Mouse (Mus musculus) lung, postnatal 0 days (tissue): ENCODE results near the gene Skint3. TPM values are rescaled to one million over a fixed set of nuclear protein-coding genes. Genes with fewer than 3 reads are reported as not detected.

Source experiments
- ATAC-seq: fragments of 200-750 bp; cut with Nextera tagmentation; 2 replicates; pipeline ENCODE4 v1.8.0; 2017; ENCODE audit warnings: moderate library complexity
- DNase-seq: peaks from one replicate; pipeline ENCODE4 v3.0.0-alpha.2; 2016; ENCODE audit warnings: low spot score
- H3K27ac ChIP-seq: fragments of 300-500 bp; sonication (generic); 2 replicates; pipeline ENCODE4 v1.5.1; 2014; ENCODE audit warnings: antibody characterized with exemption, mild to moderate bottlenecking, low read length, mixed read lengths
- H3K27me3 ChIP-seq: fragments of 300-500 bp; sonication (generic); replicated peaks from 2 replicates; pipeline ENCODE4 v1.6.1; 2014; ENCODE audit warnings: low read length, mixed read lengths; ENCODE audit not compliant: insufficient read depth
- H3K36me3 ChIP-seq: fragments of 300-500 bp; sonication (generic); 2 replicates; pipeline ENCODE4 v1.6.1; 2014; ENCODE audit warnings: low read length, mixed read lengths; ENCODE audit not compliant: insufficient read depth
- H3K4me1 ChIP-seq: fragments of 300-500 bp; sonication (generic); 2 replicates; pipeline ENCODE4 v1.6.1; 2014; ENCODE audit warnings: antibody characterized with exemption, low read depth, low read length, mixed read lengths; ENCODE audit not compliant: insufficient read depth
- H3K4me2 ChIP-seq: fragments of 300-500 bp; sonication (generic); replicated peaks from 2 replicates; pipeline ENCODE4 v1.6.1; 2014; ENCODE audit warnings: low read depth, mild to moderate bottlenecking, low read length, moderate library complexity, mixed read lengths
- H3K4me3 ChIP-seq: fragments of 300-500 bp; sonication (generic); 2 replicates; pipeline ENCODE4 v1.5.1; 2014; ENCODE audit warnings: low read depth, low read length
- H3K9ac ChIP-seq: fragments of 300-500 bp; sonication (generic); replicated peaks from 2 replicates; pipeline ENCODE4 v1.6.1; 2014; ENCODE audit warnings: low read depth, mild to moderate bottlenecking
- H3K9me3 ChIP-seq: fragments of 300-500 bp; sonication (generic); 2 replicates; pipeline ENCODE4 v1.6.1; 2016; ENCODE audit warnings: low read length, mixed read lengths
- CTCF ChIP-seq: IDR thresholded peaks from 2 replicates; pipeline ENCODE4 v1.5.1; 2016; ENCODE audit warnings: antibody characterized with exemption, mild to moderate bottlenecking
- EP300 ChIP-seq: IDR thresholded peaks from 2 replicates; pipeline ENCODE4 v1.6.1; 2016; ENCODE audit warnings: antibody characterized with exemption, mild to moderate bottlenecking, control low read depth
- WGBS: fragments of 180-500 bp; shearing (Covaris S2); extraction: QIAGEN DNeasy Blood & Tissue Kit; methylation state at CpG from one replicate; pipeline ENCODE4 v1.1.7; 2014; 5-methylcytosine and 5-hydroxymethylcytosine counted together
- polyA plus RNA-seq: library from polyadenylated mRNA; unstranded; fragments of >200 nt; fragmentation: Nextera tagmentation; extraction: Ambion mirVana; gene quantifications from 2 replicates; pipeline ENCODE4 v1.2.1, GENCODE M21; 2015

Skint3 gene
- 0.27 and 0.31 TPM in 2 replicates for polyA plus RNA-seq

- Histone ChIP-seq H3K9me3 (no peaks in the 10 kb centered on the region), H3K4me3 (no peak within 1 kb of the TSS), H3K27me3 (no peaks in the 10 kb centered on the region), H3K4me2 (no peak within 1 kb of the TSS), H3K36me3 (no peaks in the 10 kb centered on the region), H3K4me1 (no peaks in the 10 kb centered on the region), H3K27ac (no peak within 1 kb of the TSS), H3K9ac (no peak within 1 kb of the TSS)
- 73% methylated on average over 1 of the region's 1 CpGs for WGBS
- DNase-seq (no peak), ATAC-seq (no peak)
- TF ChIP-seq EP300 (no peak), CTCF (no peak)
Measured at GRCm38 (mm10) chr4:112231945-112232344, at the start of gene Skint3. Gene Skint3, plus strand, starts transcription at chr4:112232245.

DNA sequence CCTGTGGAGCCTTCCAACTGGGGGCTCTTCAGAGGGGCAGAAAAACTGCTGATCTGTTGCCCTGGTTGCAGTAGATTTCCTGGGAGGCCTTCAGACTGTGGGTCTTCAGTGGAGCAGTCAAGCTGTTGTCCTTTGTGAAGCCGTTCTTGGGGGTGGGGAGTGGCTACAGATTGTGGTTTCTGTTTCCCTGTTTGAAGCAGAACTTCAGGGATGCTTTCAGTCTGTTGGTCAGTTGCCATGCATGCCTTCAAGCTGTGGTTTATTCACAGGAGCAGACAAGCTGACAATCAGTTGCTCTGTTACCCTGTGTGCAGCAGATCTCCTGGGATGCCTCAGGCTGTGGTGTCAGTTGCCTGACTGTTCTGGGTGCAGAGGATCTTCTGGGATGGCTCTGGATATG, 11.4 kb downstream of the Skint3 start:
- no peak overlapping the region for H3K4me3 ChIP-seq
- DNase-seq, result no peak
- H3K27ac ChIP-seq, result no peak overlapping the region
- no peak for ATAC-seq
- no peaks in the 10 kb centered on the region for H3K4me1 ChIP-seq
- no peaks in the 10 kb centered on the region for H3K27me3 ChIP-seq
- TF ChIP-seq CTCF, result no peak
- TF ChIP-seq EP300, result no peak
- H3K4me2 ChIP-seq, result no peak overlapping the region
- WGBS, result 55% methylated on average over 1 of the region's 1 CpGs
- no peak overlapping the region for H3K9ac ChIP-seq
- no peaks in the 10 kb centered on the region for H3K9me3 ChIP-seq
- H3K36me3 ChIP-seq, result no peaks in the 10 kb centered on the region

DNA sequence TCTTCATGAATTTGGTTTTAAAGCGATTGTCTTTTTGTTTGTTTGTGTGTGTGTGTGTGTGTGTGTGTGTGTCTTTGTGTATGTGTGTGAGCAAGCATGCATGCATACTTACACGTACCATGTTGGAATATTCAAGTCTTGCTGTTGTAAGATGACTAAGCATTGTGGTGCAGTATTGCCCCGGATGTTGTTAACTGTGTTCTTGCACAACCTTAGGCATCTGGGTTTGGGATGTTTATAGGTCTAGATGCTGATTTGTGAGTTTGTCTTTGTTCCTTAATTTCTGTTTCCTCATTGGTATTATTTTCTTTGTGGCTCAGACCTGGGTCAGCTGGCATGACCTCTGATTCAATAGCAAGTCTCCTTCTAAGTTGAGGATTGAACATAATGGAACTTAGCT, 11.9 kb downstream of the Skint3 start:
- DNase-seq (no peak), ATAC-seq (no peak)
- TF ChIP-seq CTCF (no peak), EP300 (no peak)
- Histone ChIP-seq H3K4me2 (no peak overlapping the region), H3K4me1 (no peaks in the 10 kb centered on the region), H3K36me3 (no peaks in the 10 kb centered on the region), H3K9me3 (no peaks in the 10 kb centered on the region), H3K27me3 (no peaks in the 10 kb centered on the region), H3K4me3 (no peak overlapping the region), H3K9ac (no peak overlapping the region), H3K27ac (no peak overlapping the region)
- 82% methylated on average over 3 of the region's 3 CpGs for WGBS

DNA sequence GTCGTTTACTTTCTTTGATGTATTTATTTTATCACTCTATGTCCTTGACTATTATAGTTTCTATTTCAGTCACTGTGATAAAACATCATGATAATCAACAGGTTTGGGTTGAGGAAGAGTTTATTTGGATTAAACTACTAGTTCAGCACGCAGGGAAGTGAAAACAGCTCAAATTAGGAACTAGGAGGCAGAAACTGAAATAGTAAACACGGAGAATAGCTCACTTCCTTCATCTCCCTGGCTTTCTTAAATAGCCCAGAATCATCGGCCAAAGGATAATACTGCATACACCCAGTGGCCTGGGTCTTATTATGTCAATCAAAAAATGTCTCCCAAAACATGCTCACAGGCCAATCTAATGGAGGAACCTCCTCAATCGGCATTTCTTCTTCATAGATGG, 24.0 kb downstream of the Skint3 start:
- no peak overlapping the region for H3K4me2 ChIP-seq
- ATAC-seq, result no peak
- H3K9me3 ChIP-seq, result no peaks in the 10 kb centered on the region
- no peaks in the 10 kb centered on the region for H3K27me3 ChIP-seq
- no peaks in the 10 kb centered on the region for H3K36me3 ChIP-seq
- no peak overlapping the region for H3K4me3 ChIP-seq
- H3K27ac ChIP-seq, result no peak overlapping the region
- TF ChIP-seq EP300 (no peak), CTCF (no peak)
- 59% methylated on average over 5 of the region's 5 CpGs for WGBS
- H3K9ac ChIP-seq, result no peak overlapping the region
- no peaks in the 10 kb centered on the region for H3K4me1 ChIP-seq
- no peak for DNase-seq

DNA sequence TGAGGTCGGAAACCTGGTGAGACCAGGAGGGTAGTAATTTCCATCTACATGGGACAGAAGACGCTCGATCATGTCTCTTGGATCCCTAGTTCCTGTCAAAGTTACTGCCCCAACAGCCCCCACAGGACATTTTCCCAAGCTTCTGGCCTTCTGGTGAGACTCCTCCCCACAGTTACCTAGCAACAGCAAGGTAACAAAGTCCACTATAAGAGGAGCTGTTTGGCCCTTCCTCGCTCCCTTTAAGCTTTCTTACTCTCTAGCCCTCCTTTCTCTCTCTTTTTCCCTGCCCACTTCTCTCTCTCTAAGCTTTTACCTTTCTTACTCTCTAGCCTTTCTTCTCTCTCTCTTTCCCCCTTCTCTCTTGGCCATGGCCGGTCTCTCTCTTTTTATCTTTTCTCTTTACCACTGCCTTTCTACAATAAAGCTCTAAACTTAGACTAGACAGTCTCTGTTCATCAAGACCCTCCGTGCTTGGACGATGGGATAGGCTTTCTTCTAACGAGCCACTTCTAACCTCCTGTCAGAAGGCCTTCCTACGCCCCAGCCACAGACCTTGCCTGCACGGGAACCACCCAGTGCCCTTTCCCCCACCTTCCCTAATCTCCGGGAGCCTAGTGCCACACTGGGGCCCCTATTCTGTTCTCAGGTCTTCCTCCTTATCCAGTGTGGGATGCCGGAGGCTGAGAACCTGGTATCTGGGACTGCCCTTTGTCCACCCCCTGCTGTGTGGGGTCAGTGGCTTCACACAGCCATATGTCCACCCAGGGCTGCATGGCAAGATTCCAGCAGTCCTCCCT, 55.3 kb downstream of the Skint3 start:
- no peak overlapping the region for H3K9ac ChIP-seq
- no peaks in the 10 kb centered on the region for H3K27me3 ChIP-seq
- no peaks in the 10 kb centered on the region for H3K36me3 ChIP-seq
- TF ChIP-seq EP300, result no peak
- no peak for TF ChIP-seq CTCF
- no peaks in the 10 kb centered on the region for H3K4me1 ChIP-seq
- no peaks in the 10 kb centered on the region; the same call in 1 of the 2 replicates for H3K9me3 ChIP-seq
- DNase-seq (no peak), ATAC-seq (no peak)
- no peak overlapping the region for H3K4me2 ChIP-seq
- H3K27ac ChIP-seq, result no peak overlapping the region
- H3K4me3 ChIP-seq, result no peak overlapping the region
- WGBS, result 76% methylated on average over 12 of the region's 12 CpGs

- Histone ChIP-seq H3K9me3 (no peaks in the 10 kb centered on the region; the same call in 1 of the 2 replicates), H3K4me3 (no peak overlapping the region), H3K4me2 (no peak overlapping the region), H3K27me3 (no peaks in the 10 kb centered on the region), H3K36me3 (no peaks in the 10 kb centered on the region), H3K27ac (no peak overlapping the region), H3K9ac (no peak overlapping the region), H3K4me1 (no peaks in the 10 kb centered on the region)
- DNase-seq, result no peak
- TF ChIP-seq CTCF, result no peak
- no peak for TF ChIP-seq EP300
- 85% methylated on average over 4 of the region's 4 CpGs for WGBS
- ATAC-seq, result no peak
Measured at GRCm38 (mm10) chr4:112288396-112288795, 56.4 kb downstream of the Skint3 start.
